ENCODE assay signal across 8 mouse cellular contexts in the genomic region with DNA sequence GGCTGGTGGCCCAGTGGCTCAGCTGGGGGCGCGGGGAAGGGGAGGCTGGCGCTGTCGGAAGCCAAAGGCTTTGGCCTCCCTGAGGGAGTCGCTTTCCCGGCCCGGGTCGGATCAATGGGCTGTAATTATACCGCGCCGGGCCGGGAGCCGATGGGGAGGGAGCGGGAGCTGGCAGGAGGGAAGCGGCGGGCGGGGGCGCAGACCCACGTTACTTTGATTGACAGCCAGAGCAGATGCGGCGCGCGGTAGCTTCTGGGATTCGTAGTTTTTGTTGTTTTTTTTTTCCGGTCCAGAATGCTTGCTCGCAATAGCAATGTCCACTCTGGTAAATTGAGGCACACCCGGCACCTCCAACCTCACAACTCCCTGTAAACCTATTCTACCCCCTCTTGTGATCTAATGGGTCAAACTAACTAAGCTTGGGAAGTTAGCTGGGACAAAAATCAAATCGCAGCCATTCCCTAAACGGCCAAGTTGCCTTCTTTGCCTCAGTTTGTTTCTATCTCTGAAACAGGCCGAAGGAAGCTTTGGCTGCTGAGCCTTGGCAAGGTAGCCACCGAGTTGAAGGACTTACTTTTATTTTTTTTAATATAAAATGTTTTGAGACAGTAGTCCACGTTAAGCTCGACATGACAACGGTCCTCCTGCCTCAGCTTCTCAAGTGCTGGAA. TPM values are rescaled to one million over a fixed set of nuclear protein-coding genes. Genes with fewer than 3 reads are reported as not detected.
DNase-seq lines count a peak whose midpoint lies in the region; ATAC-seq and TF ChIP-seq lines count a peak whose summit lies in the region.

No protein-coding gene starts in this region.

- peaks cover 13% of the 10 kb centered on the region for H3K36me3 ChIP-seq in lung, embryonic 14.5 days (ENCODE audit: insufficient read depth)

- H3K9me3 ChIP-seq in lung, embryonic 14.5 days (ENCODE audit: low read depth, low read length), result no peaks in the 10 kb centered on the region

- TF ChIP-seq CTCF in lung, embryonic 14.5 days (IDR thresholded peaks at IDR 0.05; ENCODE audit: low read depth), result peak; percentile 9; the same call in 1 of the 2 replicates

- peaks cover 8% of the 10 kb centered on the region; the same call in 1 of the 2 replicates for H3K27me3 ChIP-seq in lung, embryonic 14.5 days (ENCODE audit: insufficient read depth, low read length)

- peaks cover 61% of the 10 kb centered on the region for H3K4me1 ChIP-seq in lung, embryonic 14.5 days (ENCODE audit: insufficient read depth)

- H3K27ac ChIP-seq in lung, embryonic 14.5 days (ENCODE audit: low read depth), result peak overlapping the region; percentile 95

- peak; percentile 95 for DNase-seq in MN1 (ENCODE audit: low spot score)
- DNase-seq in cerebellum, adult 8-10 months, result peak; percentile 97
- DNase-seq in forelimb bud, embryonic 11.5 days (ENCODE audit: low read depth, low spot score), result peak; percentile 95
- DNase-seq in layer of hippocampus, adult 8-10 months (ENCODE audit: low spot score in 2 of 2), result peak; percentile 92 to 93
- peak; percentile 99 for DNase-seq in lung, embryonic 14.5 days
- peak; percentile 92 for DNase-seq in testis, postnatal 14 days (ENCODE audit: low spot score)

- H3K9ac ChIP-seq in lung, embryonic 14.5 days, result peak overlapping the region; percentile 33

- peak; percentile 37 to 38 for ATAC-seq in hematopoietic stem cell, adult 5-6 weeks (replicated peaks in 1 of 2; ENCODE audit: insufficient read depth in 1 of 2, low FRiP score in 2 of 2, low TSS enrichment in 1 of 2, low read depth in 1 of 2, poor library complexity in 2 of 2, severe bottlenecking in 2 of 2)
- ATAC-seq in lung, embryonic 14.5 days (ENCODE audit: insufficient read depth), result peak; percentile 65
- peak; percentile 44 for ATAC-seq in neutrophil, adult 5-6 weeks (ENCODE audit: extremely low read depth, insufficient number of reproducible peaks, low FRiP score, poor library complexity, severe bottlenecking)

- peak overlapping the region; percentile 76 for H3K4me2 ChIP-seq in lung, embryonic 14.5 days

- peak overlapping the region; percentile 40 for H3K4me3 ChIP-seq in lung, embryonic 14.5 days (ENCODE audit: low read depth, low read length)

- under 1% methylated on average over 34 of the region's 34 CpGs for WGBS in lung, embryonic 14.5 days

RNA-seq across cellular contexts. Expression of gene Tle2, which starts 3.4 kb away (rescaled TPM):
- total RNA-seq in hematopoietic stem cell, adult 5-6 weeks (2017), result 11.2 and 11.8 TPM in 2 replicates
- 10 to 100 TPM; 34.5 to 59.9 (median 38.5) TPM for total RNA-seq in layer of hippocampus, adult 8-10 months (2022)
- 27.5 and 32.5 TPM in 2 replicates for polyA plus RNA-seq in lung, embryonic 14.5 days (2014; fragmentation: Nextera tagmentation; extraction: Ambion mirVana)
- 1.5 and 2.6 TPM in 2 replicates for total RNA-seq in neutrophil, adult 5-6 weeks (2017)

RNA-seq across cellular contexts. Expression of gene Aes, which starts 11.7 kb away (rescaled TPM):
- 204 and 238 TPM in 2 replicates for total RNA-seq in hematopoietic stem cell, adult 5-6 weeks (2017)
- total RNA-seq in layer of hippocampus, adult 8-10 months (2022), result 100 to 1,000 TPM; 659 to 695 (median 670) TPM
- 360 and 404 TPM in 2 replicates for polyA plus RNA-seq in lung, embryonic 14.5 days (2014; fragmentation: Nextera tagmentation; extraction: Ambion mirVana)
- 276 and 331 TPM in 2 replicates for total RNA-seq in neutrophil, adult 5-6 weeks (2017)

RNA-seq across cellular contexts. Expression of gene Gna11, which starts 26.0 kb away (rescaled TPM):
- total RNA-seq in hematopoietic stem cell, adult 5-6 weeks (2017), result 5.6 and 5.8 TPM in 2 replicates
- 100 to 1,000 TPM; 106 to 120 (median 114) TPM for total RNA-seq in layer of hippocampus, adult 8-10 months (2022)
- polyA plus RNA-seq in lung, embryonic 14.5 days (2014; fragmentation: Nextera tagmentation; extraction: Ambion mirVana), result 81.2 and 88.2 TPM in 2 replicates
- total RNA-seq in neutrophil, adult 5-6 weeks (2017), result 13.5 and 27.0 TPM in 2 replicates

RNA-seq across cellular contexts. Expression of gene Tle6, which starts 29.9 kb away (rescaled TPM):
- 22.9 and 47.4 TPM in 2 replicates for total RNA-seq in hematopoietic stem cell, adult 5-6 weeks (2017)
- 1 to 10 TPM; 5.0 to 7.3 (median 5.9) TPM for total RNA-seq in layer of hippocampus, adult 8-10 months (2022)
- polyA plus RNA-seq in lung, embryonic 14.5 days (2014; fragmentation: Nextera tagmentation; extraction: Ambion mirVana), result 24.1 and 25.2 TPM in 2 replicates
- total RNA-seq in neutrophil, adult 5-6 weeks (2017), result 1.9 TPM in 1 of 2 replicates, not detected in the other

RNA-seq across cellular contexts. Expression of gene BC025920, which starts 35.1 kb away (rescaled TPM):
- 2.9 and 3.5 TPM in 2 replicates for total RNA-seq in hematopoietic stem cell, adult 5-6 weeks (2017)
- total RNA-seq in layer of hippocampus, adult 8-10 months (2022), result 1 to 10 TPM; 3.3 to 3.9 (median 3.7) TPM
- polyA plus RNA-seq in lung, embryonic 14.5 days (2014; fragmentation: Nextera tagmentation; extraction: Ambion mirVana), result 0.58 and 0.61 TPM in 2 replicates
- 5.0 and 5.8 TPM in 2 replicates for total RNA-seq in neutrophil, adult 5-6 weeks (2017)

Comparison
In these comparisons a context has a peak if more than half of its experiments do, and no peak if none do; other contexts are left out.
1. Peak in every context shown above with its lines: DNase-seq, ATAC-seq, H3K4me3 ChIP-seq and H3K27ac ChIP-seq.